Mouse (Mus musculus): ENCODE data around the gene Rps21. TPM values are rescaled to one million over a fixed set of nuclear protein-coding genes. Genes with fewer than 3 reads are reported as not detected.

Rps21 gene
- total RNA-seq, 2 experiments from 2014 or later: 551 to 611 TPM

DNA sequence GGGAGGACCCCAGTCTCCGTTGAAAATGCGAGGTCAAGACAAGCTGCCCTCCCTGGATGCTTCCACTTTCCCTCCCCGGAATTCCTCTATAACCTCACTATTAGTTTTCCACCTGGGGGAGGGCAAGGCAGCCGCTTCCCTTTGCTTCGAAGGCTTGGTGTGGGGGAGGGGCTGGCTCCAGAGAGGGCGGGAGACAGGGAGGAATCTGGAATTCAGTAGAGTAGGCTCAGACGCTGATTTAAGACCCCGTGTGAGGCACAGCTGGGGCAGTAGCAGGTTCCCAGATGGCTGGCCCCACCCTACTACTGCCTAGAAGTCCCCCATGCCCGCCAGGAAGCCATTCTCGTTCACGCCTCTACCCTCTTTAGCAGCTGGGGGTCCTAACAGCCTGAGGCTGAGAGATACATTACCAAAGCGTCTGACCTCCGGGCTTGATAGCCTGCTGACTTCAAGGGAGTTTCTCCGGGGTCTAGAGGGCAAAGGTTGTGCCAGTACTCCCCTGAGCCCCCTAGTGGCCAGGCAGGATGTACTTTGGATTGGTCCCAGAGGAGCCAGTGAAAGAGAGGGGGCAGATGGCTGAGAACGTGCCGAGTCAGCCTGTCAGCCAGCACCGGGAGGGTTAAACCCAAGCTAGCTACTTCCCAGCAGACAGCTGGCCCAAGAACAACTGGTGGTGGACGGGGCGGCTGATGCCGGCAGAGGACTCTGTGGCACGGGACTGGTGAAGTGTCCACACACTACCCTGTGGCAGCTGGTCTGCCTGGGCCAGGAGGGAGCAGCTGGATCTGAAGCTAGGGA lies 29.7 kb upstream of the Rps21 start:
- intact Hi-C loops (cut with DNase I): no loop called here
- DNase-seq (ENCODE audit: extremely low spot score in 1 of 2, low spot score in 2 of 2): peak in 1 of 2 experiments; percentile 76

DNA sequence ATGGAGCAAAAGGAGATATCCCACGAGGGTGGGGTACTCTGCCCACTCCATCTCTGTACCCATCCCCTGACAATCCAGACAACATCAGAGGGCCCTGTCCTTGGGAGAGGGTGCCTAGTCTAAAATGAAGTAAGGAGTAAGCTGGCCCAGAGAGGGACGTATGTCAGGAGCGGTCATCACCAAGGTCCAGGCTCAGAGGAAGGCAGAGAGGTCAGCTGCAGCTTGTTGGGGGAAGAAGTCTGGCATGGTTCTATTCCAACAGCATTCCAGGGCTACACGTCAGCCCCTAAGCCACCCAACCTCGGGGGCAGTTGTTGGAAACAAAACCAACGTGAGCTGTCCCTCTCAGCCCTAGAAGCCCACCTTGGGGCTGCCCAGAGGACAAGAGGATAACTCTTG lies 29.1 kb upstream of the Rps21 start:
- intact Hi-C loops (cut with DNase I): no loop called here
- no peak for DNase-seq (ENCODE audit: extremely low spot score in 1 of 2, low spot score in 2 of 2)

DNA sequence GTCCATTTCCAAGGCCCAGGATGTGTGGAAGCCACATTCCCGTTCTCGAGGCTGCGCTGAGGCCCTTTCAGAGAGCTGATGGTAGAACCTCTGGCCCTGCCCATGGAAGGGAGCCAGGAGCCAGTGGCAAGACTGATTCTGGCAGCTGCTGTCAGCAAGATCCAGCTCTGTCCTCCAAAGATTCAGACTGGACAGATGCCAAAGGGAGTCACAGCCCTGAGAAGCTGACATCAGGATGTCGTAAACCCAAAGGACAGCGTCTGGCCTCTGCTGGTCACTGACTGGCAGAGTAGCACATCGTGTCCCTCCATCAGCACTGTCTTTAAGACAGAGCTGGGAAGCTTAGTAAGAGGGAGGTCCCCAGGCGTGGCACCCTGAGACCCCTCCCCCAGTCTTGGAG lies 28.6 kb upstream of the Rps21 start:
- intact Hi-C loops (cut with DNase I): no loop called here
- peak in 1 of 2 experiments; percentile 43 for DNase-seq (ENCODE audit: extremely low spot score in 1 of 2, low spot score in 2 of 2)

GRCm38 (mm10) chr2:180229129-180229528 lies 28.0 kb upstream of the Rps21 start:
- no peak for DNase-seq (ENCODE audit: extremely low spot score in 1 of 2, low spot score in 2 of 2)
- intact Hi-C loops (cut with DNase I): no loop called here

GRCm38 (mm10) chr2:180230482-180230881 lies 26.7 kb upstream of the Rps21 start:
- peak in 1 of 2 experiments; percentile 35 for DNase-seq (ENCODE audit: extremely low spot score in 1 of 2, low spot score in 2 of 2)
- intact Hi-C loops (cut with DNase I): no loop called here

DNA sequence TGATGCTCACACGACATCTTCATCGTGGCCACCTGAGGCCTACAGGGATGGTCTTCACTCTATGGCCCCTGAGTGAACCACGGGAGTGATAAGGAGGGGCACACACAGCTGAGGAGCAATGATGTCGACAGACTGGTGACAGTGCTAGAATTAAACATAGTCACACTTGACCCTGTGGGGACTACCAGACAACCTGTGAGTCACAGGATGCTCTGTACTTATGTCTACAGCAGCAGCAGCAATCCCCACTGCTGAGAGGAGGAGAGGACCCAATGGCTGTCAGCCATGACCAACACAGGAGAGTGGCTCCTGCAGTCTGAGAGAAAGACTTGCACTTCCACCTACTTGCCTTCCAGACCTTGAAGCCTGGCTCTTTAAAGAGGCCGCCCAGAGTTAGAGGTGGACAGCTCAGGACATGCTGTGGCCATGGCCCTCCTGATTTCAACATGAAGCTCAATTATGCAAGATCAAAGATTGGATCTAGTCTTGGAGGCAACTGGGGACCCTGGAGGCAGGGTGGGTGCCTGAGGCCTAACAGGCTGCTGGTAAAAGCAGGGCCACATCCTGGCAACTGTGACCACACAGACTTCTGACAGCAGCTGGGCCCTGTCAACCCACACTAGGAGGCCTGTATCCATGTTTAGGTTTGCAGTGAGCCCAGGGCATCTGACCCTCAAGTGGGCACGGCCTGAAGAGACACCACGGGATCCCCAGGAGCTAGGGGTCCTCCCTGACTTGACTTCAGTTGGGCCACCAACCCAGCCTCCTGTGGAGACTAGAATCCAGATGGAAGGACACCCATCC lies 23.9 kb upstream of the Rps21 start:
- DNase-seq (ENCODE audit: extremely low spot score in 1 of 2, low spot score in 2 of 2): no peak
- intact Hi-C loops (cut with DNase I): no loop called here

- DNase-seq (ENCODE audit: extremely low spot score in 1 of 2, low spot score in 2 of 2): no peak
- intact Hi-C loops (cut with DNase I): no loop called here
Measured at GRCm38 (mm10) chr2:180234353-180234752, 22.8 kb upstream of the Rps21 start.

- DNase-seq (ENCODE audit: extremely low spot score in 1 of 2, low spot score in 2 of 2): peak in 1 of 2 experiments; percentile 77
- intact Hi-C loops (cut with DNase I): no loop called here
Measured at GRCm38 (mm10) chr2:180234980-180235379, 22.2 kb upstream of the Rps21 start.

GRCm38 (mm10) chr2:180235788-180236187 lies 21.4 kb upstream of the Rps21 start:
- intact Hi-C loops (cut with DNase I): no loop called here
- DNase-seq (ENCODE audit: extremely low spot score in 1 of 2, low spot score in 2 of 2): no peak

DNA sequence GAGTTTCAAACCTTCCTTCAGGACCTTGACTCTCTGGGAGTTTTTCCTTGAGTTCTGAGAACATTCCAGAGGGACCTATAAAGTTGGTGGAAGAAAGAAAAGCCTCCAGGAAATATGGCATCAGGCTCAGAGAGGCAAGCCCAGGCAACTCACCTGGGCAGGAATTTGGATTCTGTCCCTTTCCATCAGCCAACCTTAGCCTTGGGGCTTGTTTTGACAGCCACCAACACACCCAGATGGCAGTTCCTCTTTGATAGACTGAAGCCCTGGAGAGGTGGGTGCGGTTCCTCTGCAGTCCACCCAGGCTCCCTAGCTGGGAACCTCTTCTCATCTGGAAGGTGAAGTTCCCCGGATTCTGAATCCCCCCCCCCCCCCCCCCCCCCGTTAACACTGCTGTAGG lies 20.7 kb upstream of the Rps21 start:
- intact Hi-C loops (cut with DNase I): no loop called here
- no peak for DNase-seq (ENCODE audit: extremely low spot score in 1 of 2, low spot score in 2 of 2)

DNA sequence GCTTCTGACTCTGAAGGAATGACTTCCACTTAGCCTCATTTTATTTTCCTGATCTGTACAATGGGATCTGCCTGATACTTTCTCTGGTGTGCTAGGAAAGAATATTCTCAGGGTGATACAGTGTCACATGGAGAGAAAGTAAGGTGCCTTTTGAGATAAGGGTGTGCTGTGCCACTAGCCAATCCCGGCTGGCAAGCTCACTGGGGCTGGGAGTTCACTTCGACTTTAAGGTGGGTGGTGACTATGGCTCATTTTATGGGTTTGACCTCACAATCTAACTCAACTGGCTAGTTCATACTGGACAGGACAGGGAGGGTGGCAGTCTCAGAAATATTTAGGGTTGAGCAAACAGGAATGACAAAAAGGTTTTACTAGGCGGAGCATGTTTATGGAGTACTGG lies 20.2 kb upstream of the Rps21 start:
- intact Hi-C loops (cut with DNase I): no loop called here

GRCm38 (mm10) chr2:180237601-180238345 lies 19.4 kb upstream of the Rps21 start:
- intact Hi-C loops (cut with DNase I): no loop called here
- no peak for DNase-seq (ENCODE audit: extremely low spot score in 1 of 2, low spot score in 2 of 2)

More for the DNA sequence above, 20.2 kb upstream of the Rps21 start:
- DNase-seq (ENCODE audit: extremely low spot score in 1 of 2, low spot score in 2 of 2): no peak

DNA sequence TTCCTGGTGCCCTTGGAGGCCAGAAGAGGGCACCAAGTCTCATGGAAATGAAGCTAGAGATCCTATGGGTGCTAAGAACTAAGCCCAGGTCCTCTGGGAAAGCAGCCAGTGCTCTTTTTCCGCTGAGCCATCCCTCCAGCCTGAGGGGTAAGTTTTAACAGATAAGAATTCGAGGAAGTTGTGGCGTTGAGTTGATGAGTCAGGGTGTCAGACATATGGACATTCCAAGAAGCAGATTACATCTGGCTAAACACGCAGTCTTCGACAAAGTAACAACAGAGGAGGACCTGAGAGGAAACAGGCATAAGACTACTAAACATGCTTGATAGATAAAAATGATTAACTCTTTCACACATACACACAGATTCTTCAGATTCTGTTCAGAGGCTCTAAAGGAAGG lies 18.6 kb upstream of the Rps21 start:
- DNase-seq (ENCODE audit: extremely low spot score in 1 of 2, low spot score in 2 of 2): no peak
- intact Hi-C loops (cut with DNase I): no loop called here

- DNase-seq (ENCODE audit: extremely low spot score in 1 of 2, low spot score in 2 of 2): no peak
- intact Hi-C loops (cut with DNase I): no loop called here
Measured at GRCm38 (mm10) chr2:180243108-180243507, 14.1 kb upstream of the Rps21 start.

- intact Hi-C loops (cut with DNase I): no loop called here
Measured at GRCm38 (mm10) chr2:180247916-180248315, 9.3 kb upstream of the Rps21 start.

DNA sequence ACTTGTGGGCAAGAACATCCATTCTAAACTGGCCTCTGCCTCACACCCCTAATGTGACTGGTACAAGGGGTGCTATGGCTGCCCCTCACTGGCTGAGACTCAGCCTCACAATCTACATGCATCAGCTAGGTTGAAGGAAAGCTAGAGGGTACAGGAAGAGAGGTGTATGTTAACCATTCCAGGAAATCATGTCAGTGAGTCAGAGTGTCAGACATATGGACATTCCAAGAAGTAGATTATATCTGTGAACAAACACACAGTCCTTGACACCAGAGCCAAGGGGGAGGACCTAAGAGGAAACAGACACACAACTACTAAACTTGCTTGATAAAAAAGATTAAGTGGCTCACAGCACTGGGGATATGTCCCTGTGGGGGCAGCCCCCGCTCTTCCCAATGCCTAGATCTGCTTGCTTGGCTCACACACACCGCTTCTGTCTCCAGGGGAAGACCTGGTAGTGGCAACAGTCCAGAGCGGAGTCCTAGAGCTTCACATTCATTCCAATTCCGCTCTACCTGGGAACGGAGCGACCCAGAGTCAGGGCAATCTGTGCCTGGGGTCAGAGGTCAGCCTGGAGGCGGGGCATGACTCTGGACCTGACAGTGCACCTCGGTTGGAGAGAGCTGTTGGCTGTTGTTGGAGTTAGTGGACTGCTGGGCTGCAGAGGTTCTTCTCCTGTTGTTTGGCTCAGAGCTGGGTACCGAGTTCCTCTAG lies 8.1 kb upstream of the Rps21 start:
- DNase-seq (ENCODE audit: extremely low spot score in 1 of 2, low spot score in 2 of 2): no peak
- intact Hi-C loops (cut with DNase I): no loop called here

More at GRCm38 (mm10) chr2:180247916-180248315, 9.3 kb upstream of the Rps21 start:
- DNase-seq (ENCODE audit: extremely low spot score in 1 of 2, low spot score in 2 of 2): no peak

DNA sequence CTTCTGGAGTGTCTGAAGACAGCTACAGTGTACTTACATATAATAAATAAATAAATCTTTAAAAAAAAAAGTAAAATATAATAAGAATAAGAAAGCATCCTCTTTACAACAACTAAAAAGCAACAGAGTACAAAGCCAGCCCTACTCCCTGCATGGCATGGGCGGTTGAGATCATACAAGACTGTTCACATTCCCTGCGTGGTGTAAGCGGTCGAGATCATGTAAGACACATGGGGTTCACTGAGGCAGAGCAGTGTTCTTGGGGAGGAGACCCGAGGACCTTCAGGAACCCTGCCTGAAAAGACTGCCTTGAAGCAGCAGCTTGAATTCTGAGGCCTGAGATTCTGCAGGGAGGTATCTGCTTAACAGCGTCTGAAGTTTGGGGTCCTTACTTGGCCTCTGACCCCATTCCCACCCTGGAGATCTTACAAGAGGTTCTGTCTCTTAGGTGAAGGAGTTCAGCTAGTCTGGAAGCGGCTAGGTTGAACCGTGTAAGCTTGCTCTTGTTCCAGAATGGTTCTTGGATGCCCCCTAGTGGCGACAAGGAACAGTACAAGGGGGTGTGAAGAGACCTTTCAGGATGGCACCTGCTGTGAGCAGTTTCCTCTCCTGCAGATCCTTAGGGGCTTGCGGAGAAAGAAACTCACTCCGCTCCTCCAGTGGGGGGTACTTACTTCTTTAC lies 6.1 kb upstream of the Rps21 start:
- peak; percentile 83 to 86 for DNase-seq (ENCODE audit: extremely low spot score in 1 of 2, low spot score in 2 of 2)
- intact Hi-C loops (cut with DNase I): loop anchor here (2.0 to 10.0 kb wide), 4 partner anchors 44 to 336 kb away; partner anchors contain the start of gene Adrm1

GRCm38 (mm10) chr2:180251838-180252237 lies 5.3 kb upstream of the Rps21 start:
- intact Hi-C loops (cut with DNase I): loop anchor here (2.0 to 10.0 kb wide), 4 partner anchors 45 to 337 kb away; partner anchors contain the start of gene Adrm1
- DNase-seq (ENCODE audit: extremely low spot score in 1 of 2, low spot score in 2 of 2): no peak

Measured in left cerebral cortex, postnatal 10 days (tissue).